Mouse (Mus musculus) thymus, adult 2 months (tissue): ENCODE measurements around the gene Pgap3.

ENCODE experiments used
- CTCF ChIP-seq: fragments of 200-500 bp; IDR thresholded peaks from 2 replicates; pipeline ENCODE4 v1.5.1; 2012; ENCODE audit warnings: mild to moderate bottlenecking, control low read depth, low read length, moderate library complexity, borderline replicate concordance; ENCODE audit not compliant: control insufficient read depth, poor library complexity, insufficient read depth; ENCODE audit errors: extremely low read depth
- POLR2A ChIP-seq: fragments of 200-500 bp; IDR thresholded peaks from 2 replicates; pipeline ENCODE4 v1.6.1; 2012; ENCODE audit warnings: mild to moderate bottlenecking, low read length, control low read depth, moderate library complexity; ENCODE audit not compliant: control insufficient read depth, poor library complexity, insufficient read depth; ENCODE audit errors: extremely low read depth

DNA sequence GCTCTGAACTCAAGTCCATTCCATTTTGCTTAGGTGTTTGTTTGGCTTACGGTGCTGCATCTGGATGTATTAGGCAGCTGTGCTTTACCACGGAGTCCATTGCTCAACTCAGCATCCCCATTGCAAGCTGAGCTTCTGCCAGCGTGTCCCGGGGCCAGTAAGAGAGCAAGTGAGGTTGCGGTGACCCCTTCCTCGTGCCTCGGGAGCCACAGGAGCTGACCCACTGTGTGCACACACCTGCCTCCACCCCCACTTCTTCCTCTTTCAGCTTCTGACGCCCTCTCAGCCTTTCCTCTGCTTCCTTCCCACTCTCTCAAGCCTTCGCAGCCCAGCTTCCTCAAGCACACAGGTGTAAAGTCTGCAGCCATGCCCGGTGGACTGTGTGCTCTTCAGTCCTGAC is 34.0 kb downstream of the Pgap3 start:
- no peak for TF ChIP-seq POLR2A
- TF ChIP-seq CTCF, result no peak
